ENCODE assay signal across 10 mouse cellular contexts in genomic region chr8:71525226-71526050, GRCm38 (mm10). TPM values are rescaled to one million over a fixed set of nuclear protein-coding genes. Genes with fewer than 3 reads are reported as not detected.
DNase-seq lines count a peak whose midpoint lies in the region; ATAC-seq and TF ChIP-seq lines count a peak whose summit lies in the region.
"Had no signal": no experiment of that assay in that cellular context is flagged by ENCODE, and none has a peak within 500 bp of the region (broad histone marks: within the 10 kb centered on the region; RNA-seq: fewer than 3 reads in every experiment).

Ccdc194 (minus strand) TSS chr8:71525711.

- H3K9me3 ChIP-seq in heart, embryonic 12.5 days (replicated peaks), result no peaks in the 10 kb centered on the region
- H3K9me3 ChIP-seq in hindbrain, embryonic 14.5 days (ENCODE audit: control insufficient read depth, low read length), result no peaks in the 10 kb centered on the region
- H3K9me3 ChIP-seq in midbrain, embryonic 11.5 days (ENCODE audit: control insufficient read depth, low read length), result no peaks in the 10 kb centered on the region

- peak within 1 kb of the TSS; percentile 29 for H3K4me3 ChIP-seq in heart, embryonic 12.5 days
- H3K4me3 ChIP-seq in bone marrow macrophage, adult 2 months (ENCODE audit: insufficient read depth, low read length), result no peak within 1 kb of the TSS
- no peak within 1 kb of the TSS for H3K4me3 ChIP-seq in hindbrain, embryonic 14.5 days (replicated peaks; ENCODE audit: low read length)
- H3K4me3 ChIP-seq in midbrain, embryonic 11.5 days (ENCODE audit: low read depth, low read length), result no peak within 1 kb of the TSS; the same call in 1 of the 2 replicates

- H3K4me1 ChIP-seq in heart, embryonic 12.5 days (replicated peaks), result peaks cover 46% of the 10 kb centered on the region
- peaks cover 50% of the 10 kb centered on the region for H3K4me1 ChIP-seq in bone marrow macrophage, adult 2 months (ENCODE audit: control insufficient read depth, insufficient read depth, low read length)
- H3K4me1 ChIP-seq in hindbrain, embryonic 14.5 days (replicated peaks; ENCODE audit: control insufficient read depth, insufficient read depth, low read length), result no peaks in the 10 kb centered on the region
- H3K4me1 ChIP-seq in midbrain, embryonic 11.5 days (ENCODE audit: control insufficient read depth, insufficient read depth, low read length), result no peaks in the 10 kb centered on the region

- peak within 1 kb of the TSS; percentile 86 for H3K27ac ChIP-seq in heart, embryonic 12.5 days (ENCODE audit: poor library complexity, severe bottlenecking)
- peak within 1 kb of the TSS; percentile 59 for H3K27ac ChIP-seq in bone marrow macrophage, adult 2 months (ENCODE audit: insufficient read depth, low read depth, low read length)
- no peak within 1 kb of the TSS for H3K27ac ChIP-seq in hindbrain, embryonic 14.5 days
- H3K27ac ChIP-seq in midbrain, embryonic 11.5 days (ENCODE audit: low read depth, low read length), result no peak within 1 kb of the TSS

- no peak for TF ChIP-seq CTCF in bone marrow macrophage, adult 2 months (IDR thresholded peaks at IDR 0.05; ENCODE audit: low read depth, low read length)

- TF ChIP-seq POLR2A in bone marrow macrophage, adult 2 months (IDR thresholded peaks at IDR 0.05; ENCODE audit: borderline replicate concordance, low read depth, low read length), result no peak

- H3K36me3 ChIP-seq in heart, embryonic 12.5 days, result no peaks in the 10 kb centered on the region
- no peaks in the 10 kb centered on the region for H3K36me3 ChIP-seq in hindbrain, embryonic 14.5 days (replicated peaks; ENCODE audit: control insufficient read depth, insufficient read depth)
- H3K36me3 ChIP-seq in midbrain, embryonic 11.5 days (ENCODE audit: control insufficient read depth, insufficient read depth, low read length), result no peaks in the 10 kb centered on the region

- peak within 1 kb of the TSS; percentile 61 for H3K9ac ChIP-seq in heart, embryonic 12.5 days
- H3K9ac ChIP-seq in hindbrain, embryonic 14.5 days, result no peak within 1 kb of the TSS
- H3K9ac ChIP-seq in midbrain, embryonic 11.5 days (ENCODE audit: low read length), result no peak within 1 kb of the TSS

- H3K4me2 ChIP-seq in heart, embryonic 12.5 days, result peak within 1 kb of the TSS; percentile 62
- 0 out of 2 replicates have a peak within 1 kb of the TSS, but pooled peaks have one; percentile 5 for H3K4me2 ChIP-seq in hindbrain, embryonic 14.5 days (replicated peaks)
- 0 out of 2 replicates have a peak within 1 kb of the TSS, but pooled peaks have one; percentile 13 for H3K4me2 ChIP-seq in midbrain, embryonic 11.5 days

- no peak for DNase-seq in heart, postnatal 4 days
- DNase-seq in hindbrain, embryonic 14.5 days (ENCODE audit: low spot score), result no peak
- peak; percentile 91 for DNase-seq in midbrain, embryonic 11.5 days (ENCODE audit: low spot score, missing footprints)
- no peak for DNase-seq in spleen, adult 18-20 months
- DNase-seq in urinary bladder, postnatal 36 days (ENCODE audit: low spot score in 2 of 2), result no peak
- no peak for DNase-seq in right cerebral cortex, adult 2 months (ENCODE audit: low spot score in 2 of 2)
- DNase-seq: cerebellum, adult 18-20 months; kidney, postnatal 25 days had no signal

- no peak for ATAC-seq in heart, embryonic 12.5 days (ENCODE audit: insufficient number of reproducible peaks, low FRiP score)
- no peak for ATAC-seq in hindbrain, embryonic 14.5 days (ENCODE audit: low FRiP score)
- ATAC-seq in midbrain, embryonic 11.5 days (ENCODE audit: low FRiP score), result no peak

- WGBS in heart, embryonic 12.5 days, result 10% methylated on average over 46 of the region's 46 CpGs
- WGBS in hindbrain, embryonic 14.5 days, result 7% methylated on average over 46 of the region's 46 CpGs
- WGBS in midbrain, embryonic 11.5 days, result 6% methylated on average over 46 of the region's 46 CpGs

- peaks cover 18% of the 10 kb centered on the region for H3K27me3 ChIP-seq in heart, embryonic 12.5 days (replicated peaks)
- peaks cover 40% of the 10 kb centered on the region for H3K27me3 ChIP-seq in hindbrain, embryonic 14.5 days (ENCODE audit: control insufficient read depth, insufficient read depth, low read length)
- H3K27me3 ChIP-seq in midbrain, embryonic 11.5 days (ENCODE audit: control insufficient read depth, insufficient read depth, low read length), result peaks cover 25% of the 10 kb centered on the region

RNA-seq across cellular contexts. Expression of gene Ccdc194, which starts in this region (rescaled TPM):
- 0.83 and 1.4 TPM in 2 replicates for polyA plus RNA-seq in heart, embryonic 12.5 days (2016; fragmentation: Nextera tagmentation; extraction: Ambion mirVana)
- total RNA-seq in heart, postnatal 4 days (2021), result under 1 TPM; 0.14 to 0.29 TPM
- 0.40 TPM in 1 of 2 replicates, not detected in the other for polyA plus RNA-seq in bone marrow macrophage, adult 2 months (2012; ENCODE audit: insufficient read depth, insufficient read length, missing spikeins)
- polyA plus RNA-seq in hindbrain, embryonic 14.5 days (2014; fragmentation: Nextera tagmentation; extraction: Ambion mirVana), result 0.22 and 0.92 TPM in 2 replicates
- polyA plus RNA-seq in midbrain, embryonic 11.5 days (2014; fragmentation: Nextera tagmentation; extraction: Ambion mirVana), result 0.40 and 0.72 TPM in 2 replicates

Comparison
In these comparisons a context has a peak if more than half of its experiments do, and no peak if none do; other contexts are left out.
1. Peak in DNase-seq and H3K4me2 ChIP-seq in midbrain, embryonic 11.5 days; RNA of the gene not detected or under 1 TPM.
2. H3K27ac ChIP-seq: peak in heart, embryonic 12.5 days (single experiment) and bone marrow macrophage, adult 2 months (single experiment); none in hindbrain, embryonic 14.5 days (single experiment) and midbrain, embryonic 11.5 days (single experiment).
3. H3K4me2 ChIP-seq: peak in every context shown above with its lines; median percentile 62 in heart, embryonic 12.5 days; 13 in midbrain, embryonic 11.5 days; 5 in hindbrain, embryonic 14.5 days.